Mouse (Mus musculus): ENCODE measurements at regions not wholly inside any gene's neighbourhood (a gene's known extent, or its start where the extent isn't known, plus 50 kb on each side); places are given as distances from the start of the nearest gene placed in this dataset.
"Not testable (repeated sequence)": the region's sequence is repeated elsewhere in the genome, so short reads cannot be mapped to it uniquely, and the experiment has no call there.

DNA sequence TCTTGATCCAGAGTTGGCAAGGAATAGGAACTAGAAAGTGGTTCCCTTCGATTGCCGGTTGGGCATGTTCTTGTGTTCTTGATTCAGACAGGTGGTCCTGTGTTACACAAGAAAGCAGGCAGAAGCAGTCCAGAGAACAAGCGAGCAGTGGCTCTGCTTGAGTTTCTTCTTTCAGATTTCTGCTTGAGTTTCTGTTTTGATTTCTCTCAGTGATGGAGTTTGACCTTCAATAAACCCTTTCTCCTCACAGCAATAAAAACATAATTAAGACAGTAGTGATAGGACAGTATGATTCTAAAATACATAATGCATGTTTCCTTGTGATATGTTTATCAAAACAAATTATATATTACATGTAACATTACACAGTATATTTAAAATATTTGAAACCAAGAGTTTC lies 59.1 kb downstream of the Klf6 start:
- no peak for DNase-seq (ENCODE audit: low spot score in 2 of 2)

DNA sequence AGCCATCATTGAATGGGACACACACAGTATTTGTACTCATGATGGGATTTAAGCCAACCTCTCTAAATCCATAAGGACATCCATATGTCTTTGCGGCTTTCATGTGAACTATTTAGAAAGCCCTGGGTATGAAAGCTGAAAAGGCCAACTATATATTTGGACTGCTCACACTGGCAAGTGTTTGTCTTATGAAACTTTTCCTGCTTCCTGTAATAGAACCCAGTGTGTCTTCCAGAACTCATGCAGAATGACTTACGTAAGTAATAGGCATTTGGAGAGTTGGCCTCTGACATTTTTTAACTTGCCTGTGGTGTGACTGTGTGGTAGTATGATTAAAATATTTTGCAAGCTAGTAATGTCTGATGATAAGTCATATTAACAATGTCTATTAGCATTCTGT lies 70.2 kb downstream of the Klf6 start:
- DNase-seq (ENCODE audit: low spot score in 2 of 2) = no peak

DNA sequence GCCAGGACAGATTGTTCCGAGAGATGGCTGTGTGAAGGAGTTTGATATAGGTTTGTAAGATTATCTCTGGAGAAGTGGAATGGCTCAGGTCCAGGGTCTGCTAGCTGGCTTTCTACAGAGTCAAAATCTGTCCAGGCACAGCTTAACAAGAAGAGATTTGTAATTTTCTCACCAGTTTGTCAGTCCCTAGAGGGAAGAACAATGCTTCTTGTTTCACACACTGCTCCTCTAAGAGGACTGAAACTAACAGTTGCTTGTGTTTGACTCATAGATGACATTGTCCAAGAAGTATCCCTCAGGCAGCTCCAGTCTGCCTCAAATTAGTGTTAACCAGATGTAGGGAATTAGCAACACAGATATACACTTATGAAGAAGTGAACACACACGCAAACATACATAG lies 76.2 kb downstream of the Klf6 start:
- no peak for DNase-seq (ENCODE audit: low spot score in 2 of 2)

DNA sequence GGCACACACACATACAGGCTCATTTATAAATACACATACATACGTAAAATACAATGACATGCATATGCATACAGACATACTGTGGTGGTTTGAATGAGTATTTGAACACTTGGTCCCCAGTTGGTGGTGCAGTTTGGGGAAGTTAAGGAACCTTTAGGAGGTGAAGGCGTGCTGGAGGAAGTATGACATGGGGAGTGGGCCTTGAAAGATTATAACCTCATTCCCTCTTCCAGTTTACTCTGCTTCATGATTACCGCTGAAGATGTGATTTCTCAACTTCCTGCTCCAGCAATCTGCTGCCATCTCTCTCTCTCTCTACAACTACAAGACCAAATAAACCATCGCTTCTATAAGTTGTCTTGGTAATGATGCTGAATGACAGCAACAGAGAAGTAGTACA lies 76.7 kb downstream of the Klf6 start:
- no peak for DNase-seq (ENCODE audit: low spot score in 2 of 2)

DNA sequence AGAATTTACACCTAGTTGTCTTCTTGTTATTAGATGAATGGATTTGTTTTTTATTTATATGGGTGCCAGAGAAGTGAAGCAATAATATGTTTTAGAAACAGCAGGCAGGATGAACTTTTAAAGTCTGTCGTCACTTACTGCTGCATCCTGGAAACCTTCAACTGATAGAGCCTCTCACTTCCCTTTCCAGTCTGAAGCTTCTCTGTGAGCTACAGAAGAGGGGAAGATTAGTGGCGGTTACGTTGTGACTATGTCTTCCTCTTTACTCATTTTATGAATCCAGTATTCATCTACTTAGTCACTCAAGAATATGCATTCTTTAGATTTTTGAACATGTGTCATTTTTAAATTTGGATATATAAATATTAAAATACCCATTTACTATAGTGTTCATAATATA lies 78.1 kb downstream of the Klf6 start:
- no peak for DNase-seq (ENCODE audit: low spot score in 2 of 2)

DNA sequence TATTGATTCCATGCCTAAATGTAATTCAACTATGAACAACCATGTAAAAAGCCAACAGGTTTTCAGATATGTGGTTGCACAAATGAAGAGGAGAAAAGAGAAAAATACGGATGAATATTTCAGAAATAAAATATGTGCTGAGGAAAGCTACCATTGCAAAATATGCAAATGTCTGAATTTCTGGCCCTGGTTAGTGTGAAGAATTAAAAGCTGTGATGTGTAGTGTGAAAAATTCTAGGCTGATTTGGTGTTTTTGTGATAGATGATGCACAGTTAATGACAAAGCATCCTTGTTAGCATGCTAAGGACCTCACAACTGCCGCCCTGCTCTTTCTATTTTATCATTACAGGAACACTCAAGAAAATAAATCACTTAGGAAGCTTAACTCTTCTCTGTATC lies 91.6 kb downstream of the Klf6 start:
- DNase-seq (ENCODE audit: low spot score in 2 of 2) = no peak

DNA sequence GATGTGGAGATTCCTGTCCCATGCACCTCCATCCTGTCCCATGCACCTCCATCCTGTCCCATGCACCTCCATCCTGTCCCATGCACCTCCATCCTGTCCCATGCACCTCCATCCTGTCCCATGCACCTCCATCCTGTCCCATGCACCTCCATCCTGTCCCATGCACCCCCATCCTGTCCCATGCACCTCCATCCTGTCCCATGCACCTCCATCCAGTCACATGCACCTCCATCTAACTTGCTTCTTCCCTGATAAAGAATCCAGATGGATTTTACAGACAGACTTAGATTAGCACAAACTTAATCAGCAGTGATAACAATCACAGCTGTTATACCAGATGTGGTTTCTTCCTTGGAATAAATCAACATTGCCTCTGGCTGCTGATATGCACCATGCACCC lies 93.8 kb downstream of the Klf6 start:
- DNase-seq (ENCODE audit: low spot score in 2 of 2) = not testable (repeated sequence)

DNA sequence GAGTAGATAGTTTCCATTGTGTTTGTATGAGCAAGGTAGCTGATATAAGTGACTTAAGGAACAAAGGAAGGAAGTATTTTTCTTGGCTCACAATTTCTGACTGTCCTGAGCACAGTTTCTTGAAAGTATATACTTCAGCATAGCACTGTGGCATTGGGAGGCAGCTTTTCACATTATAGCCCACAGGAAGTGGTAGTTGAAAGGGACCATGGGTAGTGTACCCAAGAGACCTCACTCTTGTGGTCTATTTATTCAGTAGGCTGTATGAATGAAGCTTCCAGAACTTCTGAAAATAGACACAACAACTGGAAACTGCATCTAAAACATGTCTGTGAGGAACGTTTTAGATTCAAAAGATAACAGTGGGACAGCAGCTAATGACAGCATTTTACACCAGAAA lies 94.9 kb downstream of the Klf6 start:
- DNase-seq (ENCODE audit: low spot score in 2 of 2) = no peak

DNA sequence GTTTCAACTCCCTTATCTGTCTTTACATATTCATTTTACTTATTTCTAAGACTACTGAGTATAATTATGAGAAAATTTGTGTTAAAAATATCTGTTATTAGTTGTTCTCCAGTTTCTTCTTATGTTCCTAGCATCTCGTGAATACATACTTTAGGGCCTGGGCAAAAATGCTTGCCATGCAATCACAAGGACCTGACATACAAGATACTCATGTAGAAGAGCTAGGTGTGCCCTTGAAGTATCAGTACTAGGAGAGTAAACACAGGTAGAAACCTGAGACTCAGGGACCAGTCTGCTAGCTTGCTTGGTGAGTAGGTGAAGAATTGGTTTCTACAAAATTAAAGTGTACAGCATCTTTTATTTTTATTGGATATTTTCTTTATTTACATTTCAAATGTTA lies 101.7 kb downstream of the Klf6 start:
- DNase-seq (ENCODE audit: low spot score in 2 of 2) = no peak

DNA sequence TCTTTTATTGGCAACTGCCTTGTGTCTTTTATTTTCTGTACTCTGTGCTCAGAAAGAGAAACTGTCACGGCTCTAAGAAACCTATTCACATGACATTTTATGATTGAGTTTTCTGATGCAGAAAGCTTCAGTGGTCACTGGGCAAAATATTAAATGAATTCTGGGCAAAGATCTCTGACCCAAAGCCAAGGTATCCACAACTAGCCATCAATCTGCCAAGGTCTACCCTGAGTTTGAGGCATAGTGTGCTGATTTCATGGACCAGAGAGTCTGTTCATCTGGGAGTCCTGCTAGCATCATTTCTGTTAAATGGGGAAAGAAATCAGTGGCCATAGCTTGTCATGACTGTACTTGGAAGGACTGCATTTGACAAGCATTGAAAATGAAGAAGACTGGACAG lies 103.3 kb downstream of the Klf6 start:
- DNase-seq (ENCODE audit: low spot score in 2 of 2) = no peak

DNA sequence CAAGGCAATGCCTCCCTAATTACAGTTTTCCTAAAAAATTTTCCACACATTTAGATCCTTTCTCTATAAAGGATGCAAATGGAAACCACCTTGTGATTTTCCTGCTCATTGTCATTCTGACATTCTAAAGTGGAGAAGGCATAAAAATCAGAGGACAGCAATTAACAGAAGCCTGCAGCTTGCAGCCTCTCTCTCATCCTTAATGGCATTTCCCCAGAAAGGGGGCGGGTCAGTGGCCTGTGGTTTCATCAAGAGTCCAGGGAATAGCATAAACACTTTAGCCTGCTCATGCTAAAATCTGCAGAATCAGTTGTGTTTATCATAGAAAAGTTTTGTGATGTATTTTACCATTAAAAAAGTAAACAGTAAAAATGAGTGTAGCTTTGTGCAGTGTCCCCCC lies 117.3 kb downstream of the Klf6 start:
- no peak for DNase-seq (ENCODE audit: low spot score in 2 of 2)

DNA sequence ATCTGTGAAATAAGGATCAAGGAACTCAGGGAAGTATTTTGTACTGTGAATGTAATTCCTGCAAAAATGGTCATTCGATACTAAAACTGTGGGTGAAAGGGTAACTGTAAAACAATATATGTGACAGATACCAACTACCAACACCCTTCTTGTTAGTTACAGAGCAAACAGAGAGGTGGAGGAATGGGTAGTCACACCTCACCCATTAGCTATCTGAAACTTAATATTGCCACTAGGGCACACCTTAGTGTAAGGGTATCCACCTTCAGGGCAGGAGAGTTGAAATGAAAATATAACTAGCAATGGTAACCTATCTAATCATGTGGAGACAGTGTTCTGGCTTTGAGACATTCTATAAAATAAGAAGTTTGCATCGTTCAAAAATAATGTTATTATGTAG lies 126.2 kb downstream of the Klf6 start:
- DNase-seq (ENCODE audit: low spot score in 2 of 2) = no peak

DNA sequence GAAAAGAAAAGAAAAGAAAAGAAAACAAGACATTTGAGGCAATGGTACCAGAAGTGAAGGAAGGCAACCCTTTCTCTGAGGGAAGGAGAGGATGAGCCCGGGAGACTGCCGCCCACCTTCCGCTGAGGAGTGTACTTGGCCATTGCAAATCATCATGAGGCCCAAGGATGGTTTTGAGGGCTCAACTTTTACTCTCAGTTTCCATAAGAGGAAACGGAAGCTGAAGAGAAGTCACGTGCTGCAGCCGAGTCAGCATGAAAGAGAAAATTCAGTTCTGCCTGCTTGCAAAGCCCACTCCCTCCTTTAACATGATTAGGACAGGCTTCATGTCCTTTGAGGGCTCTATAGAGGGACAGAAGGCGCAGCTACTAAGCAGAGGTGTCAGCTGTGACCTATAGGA lies 127.1 kb downstream of the Klf6 start:
- DNase-seq (ENCODE audit: low spot score in 2 of 2) = no peak

DNA sequence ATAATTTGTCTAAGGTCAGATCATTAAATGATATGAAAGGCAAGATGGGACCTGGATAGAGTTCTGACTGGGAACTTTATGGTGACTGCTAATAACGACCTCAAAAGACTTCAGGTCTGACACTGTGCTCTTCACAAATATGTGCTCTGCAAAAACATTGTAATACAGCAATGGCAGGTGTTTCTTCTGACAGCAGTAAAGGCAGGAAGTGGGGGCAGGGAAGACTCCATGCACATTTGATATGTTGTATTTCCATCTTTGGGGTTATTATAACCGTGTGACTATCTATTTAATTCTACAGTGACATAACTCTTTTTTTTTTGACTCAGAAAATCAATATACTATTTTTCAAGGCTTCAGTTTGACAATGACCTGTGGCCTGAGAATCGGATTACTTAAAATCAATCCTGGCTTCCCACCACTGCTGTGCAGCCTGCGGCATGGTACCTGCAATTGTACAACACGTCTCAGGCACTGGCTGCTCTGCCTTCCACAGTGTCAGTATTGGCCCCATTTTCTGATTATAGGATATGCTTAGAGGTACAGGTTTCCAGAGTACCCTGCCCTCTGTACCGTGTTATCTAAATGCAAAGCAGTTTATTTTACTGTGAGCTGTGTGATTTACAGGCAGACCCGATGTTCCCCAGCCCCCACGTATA lies 139.4 kb downstream of the Klf6 start:
- no peak for DNase-seq (ENCODE audit: low spot score in 2 of 2)

DNA sequence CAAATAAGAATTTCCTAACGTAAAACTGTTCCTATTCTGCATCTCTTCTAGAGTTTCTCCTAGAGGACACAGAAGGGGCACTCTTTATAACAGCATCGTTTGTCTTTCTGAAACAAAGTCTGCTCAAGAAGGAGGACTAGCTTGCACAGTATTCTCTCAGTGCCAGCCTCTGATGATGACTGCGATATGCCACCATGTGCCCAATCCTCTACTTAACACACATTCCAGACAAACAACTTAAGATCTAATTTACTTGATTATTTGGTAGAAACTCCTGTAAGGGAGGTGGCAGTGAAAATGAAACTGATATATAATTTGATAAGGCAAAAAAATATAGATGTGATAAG lies 139.9 kb downstream of the Klf6 start:
- no peak for DNase-seq (ENCODE audit: low spot score in 2 of 2)

DNA sequence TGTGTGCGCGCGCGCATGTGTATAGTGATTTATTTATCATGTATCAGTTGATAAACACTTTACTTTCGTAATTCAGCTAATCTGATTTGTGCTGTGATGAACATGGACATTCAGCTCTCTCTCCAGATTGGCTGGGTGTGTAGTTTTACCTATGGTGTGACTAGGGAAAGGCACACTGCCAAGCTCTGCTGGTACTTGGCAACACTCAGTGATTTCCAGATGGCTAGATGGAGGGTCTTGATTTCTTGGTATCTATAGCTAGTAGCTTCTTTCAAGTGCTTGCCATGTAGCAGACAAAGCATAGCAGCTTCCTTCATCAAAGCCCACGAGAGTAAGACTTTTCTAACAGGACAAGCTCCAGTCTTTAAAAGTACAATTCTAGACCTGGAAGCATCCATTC lies 144.6 kb downstream of the Klf6 start:
- DNase-seq (ENCODE audit: low spot score in 2 of 2) = peak in 1 of 2 experiments; percentile 61

DNA sequence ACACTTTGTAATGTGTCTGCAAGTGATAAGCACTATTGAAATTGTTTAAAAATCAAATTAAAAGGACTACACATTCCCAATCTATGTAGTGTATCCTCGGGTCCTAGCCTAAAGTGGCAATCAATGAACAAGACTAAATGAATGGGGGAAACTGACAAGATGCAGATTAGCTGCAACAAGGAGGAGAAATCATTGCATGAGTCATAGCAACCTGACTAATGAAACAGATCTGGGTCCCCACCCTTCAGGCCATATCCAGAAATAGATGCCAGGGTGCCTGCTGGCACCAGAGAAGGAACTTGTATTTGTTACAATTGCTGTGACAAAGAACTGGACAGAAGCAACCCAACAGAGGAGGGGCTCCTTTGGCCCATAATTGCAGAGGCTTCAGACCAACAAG lies 148.4 kb downstream of the Klf6 start:
- no peak for DNase-seq (ENCODE audit: low spot score in 2 of 2)

DNA sequence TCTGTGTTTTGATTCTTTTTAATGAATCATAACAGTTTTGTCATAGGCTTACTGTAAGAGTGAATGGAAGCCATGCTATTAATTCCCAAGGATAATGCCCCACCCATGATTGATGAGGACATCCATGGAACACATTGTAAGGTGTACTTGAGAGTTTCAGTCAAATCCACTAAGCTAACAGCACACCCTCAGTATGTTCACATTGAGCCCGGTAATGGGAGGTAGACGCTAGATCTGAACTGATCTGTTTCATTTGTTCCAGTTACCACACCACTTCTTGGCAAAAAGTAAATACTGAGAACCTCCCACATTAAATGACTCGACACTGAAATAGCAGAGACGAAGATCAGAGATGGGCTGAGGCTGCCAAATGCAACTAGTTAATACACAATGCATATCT lies 165.9 kb downstream of the Klf6 start:
- DNase-seq (ENCODE audit: low spot score in 2 of 2) = no peak

DNA sequence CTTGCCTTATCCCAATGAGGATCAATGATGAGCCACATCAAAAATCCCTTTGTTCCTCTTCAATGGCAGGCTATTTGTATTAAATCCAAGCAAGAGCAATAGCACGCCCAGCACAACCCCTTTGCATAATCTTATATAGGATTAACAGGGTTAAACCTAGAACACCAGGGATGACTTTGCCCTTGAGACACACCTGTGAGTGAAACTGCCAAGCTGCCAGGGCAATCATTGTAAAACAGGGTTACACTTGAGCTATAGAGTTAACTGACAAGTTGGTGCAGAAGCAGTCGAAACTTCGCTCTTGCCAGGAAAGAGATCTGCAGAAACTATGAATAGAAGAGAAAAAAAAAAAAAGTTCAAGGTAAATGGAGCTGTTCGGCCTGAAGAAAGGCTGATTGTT lies 167.6 kb downstream of the Klf6 start:
- no peak for DNase-seq (ENCODE audit: low spot score in 2 of 2)

DNA sequence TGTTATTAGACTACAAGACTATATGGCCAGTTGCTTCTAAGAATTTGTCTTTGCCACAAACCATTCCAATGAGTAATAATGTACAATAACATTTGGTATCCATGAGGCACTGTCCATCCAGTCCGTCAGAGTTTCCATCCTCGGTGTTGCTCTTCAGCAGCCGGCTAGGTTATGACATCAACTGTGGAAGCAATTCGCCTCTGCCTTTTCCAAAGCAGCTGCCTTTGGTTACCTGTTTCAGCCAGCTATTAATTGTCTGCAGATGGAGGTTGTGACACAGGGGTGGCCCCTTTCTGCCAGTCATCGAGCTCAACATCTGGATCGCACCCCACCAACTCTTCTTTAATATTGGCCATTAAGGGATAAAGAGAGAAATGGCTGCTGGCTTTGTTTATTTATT lies 168.2 kb downstream of the Klf6 start:
- DNase-seq (ENCODE audit: low spot score in 2 of 2) = no peak

DNA sequence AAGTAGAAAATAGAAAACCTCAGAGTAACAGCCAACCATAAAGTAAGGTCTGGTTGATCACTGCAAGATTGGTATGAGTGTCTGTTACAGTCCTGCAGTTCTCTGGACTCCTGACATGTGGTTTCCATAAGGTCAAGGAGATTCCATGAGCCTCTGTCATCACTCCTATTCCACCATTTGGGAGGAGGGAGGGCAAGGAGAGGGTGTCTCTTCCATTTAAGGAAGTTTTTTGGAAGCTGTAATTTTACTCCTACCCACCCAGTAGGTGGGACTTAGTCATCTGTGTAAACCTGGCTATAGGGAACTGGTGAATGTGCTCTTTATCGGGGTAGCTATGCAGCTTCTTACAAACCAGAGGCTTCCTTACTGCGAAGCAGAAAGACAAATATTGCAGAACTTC lies 168.8 kb downstream of the Klf6 start:
- DNase-seq (ENCODE audit: low spot score in 2 of 2) = no peak

DNA sequence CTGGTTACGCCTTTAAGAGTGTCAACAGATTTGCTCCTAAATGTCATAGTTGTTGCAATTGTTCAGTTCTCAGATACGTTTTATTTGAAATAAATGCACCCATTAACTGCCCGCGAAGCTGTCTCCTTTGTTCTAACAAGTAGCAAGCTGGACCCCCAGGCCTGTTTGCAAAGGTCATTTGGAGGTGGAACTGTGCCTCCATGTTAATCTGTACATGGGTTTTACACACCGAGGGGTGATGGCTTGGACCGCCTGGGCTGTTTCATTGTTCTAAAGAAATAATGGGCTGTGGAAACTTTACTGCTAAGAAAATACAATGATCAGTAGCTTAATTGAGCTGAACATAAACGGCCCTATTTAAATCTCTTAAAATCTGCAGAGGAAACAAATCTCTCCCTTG lies 178.8 kb downstream of the Klf6 start:
- DNase-seq (ENCODE audit: low spot score in 2 of 2) = no peak

DNA sequence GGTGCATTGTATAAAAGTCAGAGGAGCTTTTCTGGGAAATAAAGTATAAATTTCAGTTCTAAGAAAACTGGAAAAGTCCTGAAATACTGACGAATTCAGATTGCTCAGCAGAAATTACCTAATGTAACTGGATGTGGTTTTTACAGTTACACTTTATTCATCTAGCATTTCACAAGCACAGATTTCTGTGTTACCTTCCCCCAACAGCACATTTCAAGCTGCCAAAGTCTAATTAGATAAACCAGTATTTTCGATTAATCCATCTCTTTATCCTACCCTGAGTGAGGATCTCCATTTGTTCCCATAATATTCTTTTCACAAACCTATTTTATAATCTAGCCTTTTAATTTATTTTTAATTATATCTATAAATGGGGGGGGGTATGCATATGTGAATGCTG lies 179.4 kb downstream of the Klf6 start:
- no peak for DNase-seq (ENCODE audit: low spot score in 2 of 2)

DNA sequence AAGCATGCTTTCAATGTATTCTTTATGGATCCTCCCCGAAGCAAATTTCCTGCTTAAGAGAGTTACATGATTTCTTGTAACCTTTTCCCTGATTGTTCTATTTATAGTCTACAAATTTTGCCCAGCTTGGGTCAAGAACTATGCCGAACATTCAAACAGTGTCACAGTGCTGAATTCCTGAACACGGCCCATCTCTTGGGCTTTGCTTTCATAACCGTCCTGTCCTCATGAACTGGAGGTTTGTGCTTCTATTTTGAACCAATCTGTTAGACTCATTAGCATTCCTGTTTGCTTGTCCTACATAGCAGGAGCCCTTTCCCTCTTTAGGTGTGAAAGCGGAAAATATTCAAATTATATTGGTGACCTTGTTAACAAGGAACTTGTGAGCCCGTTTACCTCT lies 181.2 kb downstream of the Klf6 start:
- DNase-seq (ENCODE audit: low spot score in 2 of 2) = no peak
